Mouse (Mus musculus): ENCODE measurements around the gene Gm27179.
"Not testable (repeated sequence)": the region's sequence is repeated elsewhere in the genome, so short reads cannot be mapped to it uniquely, and the experiment has no call there.

Gm27179 gene

DNA sequence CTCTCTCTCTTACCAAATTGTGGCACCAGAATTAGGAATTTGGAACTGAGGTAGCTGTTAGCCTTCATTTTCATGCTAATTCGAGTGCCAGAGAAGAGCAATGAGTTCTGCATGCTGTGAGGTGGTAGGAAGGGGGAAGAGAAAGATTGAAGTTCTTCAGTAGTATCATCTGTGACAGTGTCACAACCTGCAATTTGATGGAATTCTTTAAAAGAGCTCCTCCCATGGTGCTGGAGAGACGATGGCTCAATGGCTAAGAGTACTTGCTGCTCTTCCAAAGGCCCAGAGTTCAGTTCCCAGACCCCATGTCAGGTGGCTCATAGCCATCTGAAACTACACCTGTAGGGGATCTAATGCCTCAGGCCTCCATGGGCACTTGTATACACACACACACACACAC is at the start of gene Gm27179:
TSS of gene Gm27179 (minus strand) at position 101 of the 400 bp plus-strand sequence.
- DNase-seq (ENCODE audit: low spot score), result not testable (repeated sequence)

DNA sequence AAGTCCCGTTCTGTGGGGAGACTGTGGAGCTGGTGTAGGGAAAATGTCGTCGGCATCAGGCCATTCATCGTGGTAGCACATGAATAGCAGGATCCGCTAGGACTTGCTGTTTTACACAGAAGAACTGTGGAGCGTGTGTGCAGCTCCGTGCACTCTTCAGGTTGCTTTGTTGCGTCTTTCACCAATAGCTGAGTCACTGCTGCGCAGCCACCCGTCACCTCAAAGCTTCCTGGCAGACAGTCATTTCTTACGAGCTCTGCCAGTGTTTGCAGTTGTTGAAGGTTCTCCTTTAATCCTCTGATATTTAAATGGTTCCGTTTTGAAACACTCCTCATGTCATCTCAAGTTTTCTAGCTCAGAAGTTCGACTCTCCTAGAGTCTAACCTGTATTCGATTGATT is 45.2 kb upstream of the Gm27179 start:
- not testable (repeated sequence) for DNase-seq (ENCODE audit: low spot score)

DNA sequence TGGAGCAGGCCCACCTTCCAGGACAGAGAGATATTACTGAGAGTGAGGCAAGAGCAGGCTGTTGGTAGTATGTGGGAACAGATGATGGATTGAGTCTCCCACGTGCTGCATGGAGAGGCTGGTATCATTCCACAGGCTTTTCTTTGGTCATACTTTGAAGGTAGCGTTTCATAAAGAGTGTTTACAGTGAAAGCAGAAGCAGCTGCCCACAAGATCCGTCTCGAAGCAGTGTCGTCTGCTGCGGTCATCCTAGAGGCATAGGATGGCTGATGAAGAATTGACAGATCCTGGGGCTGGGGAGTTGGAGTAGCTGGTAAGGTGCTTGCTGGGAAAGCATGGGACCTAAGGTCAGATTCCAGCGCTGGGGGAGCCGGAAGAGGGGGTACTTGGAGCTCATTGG is 44.5 kb upstream of the Gm27179 start:
- not testable (repeated sequence) for DNase-seq (ENCODE audit: low spot score)

DNA sequence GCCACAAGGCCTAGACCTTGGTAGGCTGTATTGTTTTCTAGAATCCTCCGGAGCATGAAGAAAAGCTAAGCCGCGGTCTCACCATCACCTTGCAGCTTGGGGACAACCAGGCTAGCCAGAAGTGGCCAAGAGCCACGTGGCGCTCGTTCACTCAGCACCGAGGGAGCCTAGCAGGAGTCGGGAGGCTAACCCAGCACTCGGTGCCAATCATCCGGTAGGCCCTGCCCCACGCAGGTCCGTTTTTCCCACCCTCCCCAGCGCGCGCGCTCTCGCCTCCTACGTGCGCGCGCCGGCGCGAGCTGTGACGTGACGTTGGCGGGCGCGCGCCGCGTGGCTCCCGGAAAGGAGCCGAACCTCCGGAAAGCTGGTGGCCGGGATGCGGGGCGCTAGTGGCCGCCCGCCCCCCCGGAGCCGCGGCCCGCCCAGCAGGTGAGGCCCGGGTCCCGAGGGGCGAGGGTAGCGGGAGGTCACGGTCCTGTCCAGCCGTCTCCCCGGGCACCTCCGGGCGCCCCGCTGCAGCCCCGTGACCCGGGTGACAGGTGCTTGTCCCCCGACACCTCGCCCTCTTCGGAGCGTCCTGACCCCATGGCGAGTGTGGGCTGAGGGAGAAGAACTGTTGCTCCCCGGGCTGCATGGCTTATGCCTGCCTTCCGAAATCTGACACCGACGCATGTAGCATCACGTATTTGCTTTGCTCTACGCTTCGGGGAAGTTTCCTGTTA is 42.9 kb upstream of the Gm27179 start, which contains the start of gene Entpd4b:
TSS of gene Entpd4b (plus strand) at position 315 of the 722 bp plus-strand sequence.
- not testable (repeated sequence) for DNase-seq (ENCODE audit: low spot score)

DNA sequence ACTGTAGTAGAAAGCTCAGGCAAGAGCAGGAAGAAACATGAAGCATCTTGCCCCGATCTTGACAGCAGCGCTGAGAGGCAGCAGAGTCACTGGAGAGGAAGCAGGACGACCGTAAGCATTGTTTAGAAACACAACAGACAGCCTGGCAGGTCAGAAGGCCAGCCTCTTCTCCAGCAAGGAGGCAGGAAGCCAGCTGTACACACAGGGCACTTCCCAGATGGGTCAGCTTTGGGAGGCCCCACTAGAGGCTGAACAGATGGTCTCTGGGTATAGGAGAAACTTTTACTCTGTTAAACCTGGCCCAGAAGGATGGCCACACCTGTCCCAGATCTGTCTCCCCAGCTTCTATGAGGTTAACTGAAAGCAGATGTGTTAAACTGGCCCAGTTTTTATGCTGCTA is 35.0 kb upstream of the Gm27179 start:
- DNase-seq (ENCODE audit: low spot score), result not testable (repeated sequence)

DNA sequence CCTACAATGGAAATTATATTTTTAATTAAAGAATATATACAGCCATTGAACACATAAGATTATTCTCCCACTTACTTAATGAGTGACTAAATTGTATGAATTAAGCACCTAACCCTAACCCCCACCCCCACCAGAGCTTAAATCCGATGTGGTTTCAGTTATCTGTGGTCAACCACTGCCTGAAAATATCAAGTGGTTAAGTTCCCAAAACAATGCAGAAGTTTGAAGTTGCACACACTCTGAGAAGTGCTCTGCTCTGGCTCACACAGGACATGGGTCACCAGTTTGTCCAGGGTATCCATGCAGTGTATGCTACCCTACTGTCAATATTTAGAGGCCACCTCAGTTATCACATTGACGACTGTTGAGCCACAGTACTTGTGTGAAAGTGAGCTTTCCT is 32.7 kb upstream of the Gm27179 start:
- DNase-seq (ENCODE audit: low spot score), result not testable (repeated sequence)

DNA sequence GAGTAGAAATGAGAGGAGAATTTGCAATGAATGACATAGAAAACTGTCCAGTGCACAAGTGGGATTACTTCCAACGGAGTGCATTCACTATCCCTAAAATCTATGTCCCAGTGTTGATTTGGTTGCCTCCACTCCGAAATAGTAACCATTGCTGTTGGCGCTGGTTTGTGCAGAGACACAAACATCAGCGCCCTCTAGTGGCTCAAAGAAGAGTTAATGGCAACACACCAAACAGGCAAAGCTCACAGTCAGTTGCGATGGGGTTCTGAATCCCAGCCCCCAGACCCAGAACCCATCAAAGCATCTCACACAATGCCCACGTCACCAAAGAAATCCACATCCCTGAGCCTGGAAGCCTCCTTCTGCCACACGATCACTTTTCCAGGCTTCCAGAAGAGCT is 31.7 kb upstream of the Gm27179 start:
- not testable (repeated sequence) for DNase-seq (ENCODE audit: low spot score)

DNA sequence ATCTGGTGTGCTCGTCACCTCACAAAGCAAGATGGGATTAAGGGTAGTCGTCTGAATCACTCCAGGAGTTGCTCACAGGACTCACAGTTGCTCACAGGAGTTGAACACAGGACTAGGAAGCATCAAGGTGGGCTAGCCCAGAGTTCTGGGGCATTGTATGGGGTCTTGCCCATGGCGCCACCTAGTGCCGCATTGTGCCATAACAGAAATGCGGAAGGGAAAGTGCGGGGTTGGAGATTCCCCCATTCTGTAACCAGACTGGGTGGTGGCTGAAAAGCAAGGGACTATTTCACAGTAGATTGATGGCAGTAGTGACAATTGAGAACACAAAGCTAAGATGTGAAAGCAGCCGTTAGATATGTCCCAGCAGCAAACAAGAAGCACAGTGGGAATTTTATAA is 30.3 kb upstream of the Gm27179 start:
- not testable (repeated sequence) for DNase-seq (ENCODE audit: low spot score)

DNA sequence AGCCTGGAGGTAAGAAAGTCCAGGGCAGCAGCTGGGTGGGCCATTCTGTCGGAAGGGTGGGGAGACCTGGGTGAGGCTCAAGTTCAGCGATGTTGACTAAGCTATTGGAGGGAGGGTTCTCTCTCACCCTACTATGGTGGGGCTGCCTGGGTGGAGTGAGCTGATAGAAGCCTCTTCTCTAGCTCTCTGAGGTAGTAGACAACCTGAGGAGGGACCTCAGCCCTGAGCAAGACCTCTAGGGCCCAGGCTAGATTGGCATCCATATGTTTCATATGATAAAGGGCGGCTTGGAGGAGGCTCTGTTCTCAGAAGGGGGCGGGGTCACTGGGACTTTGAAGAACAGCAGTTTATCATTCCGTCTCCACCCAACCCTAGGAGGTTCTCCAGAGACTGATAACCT is 27.8 kb upstream of the Gm27179 start:
- DNase-seq (ENCODE audit: low spot score), result not testable (repeated sequence)

DNA sequence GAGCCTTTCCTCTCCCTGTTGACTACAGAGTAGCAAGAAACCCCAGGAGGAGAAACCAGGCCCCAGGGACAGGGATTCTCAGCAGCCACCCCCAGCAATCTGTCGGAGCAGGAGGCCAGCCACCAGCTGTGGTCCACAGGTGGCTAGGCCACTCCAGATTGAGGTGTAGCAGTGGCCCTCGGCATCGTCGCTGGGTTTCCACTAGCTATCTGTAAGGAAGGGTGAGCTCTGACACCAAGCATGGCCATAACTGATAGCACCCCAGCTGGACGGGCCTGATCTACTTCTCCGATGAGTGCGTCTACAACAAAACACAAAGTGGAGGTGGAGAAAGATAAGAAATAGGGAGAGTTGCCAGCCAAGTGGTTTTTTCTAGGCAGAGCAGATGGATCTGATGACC is 24.2 kb upstream of the Gm27179 start:
- not testable (repeated sequence) for DNase-seq (ENCODE audit: low spot score)

DNA sequence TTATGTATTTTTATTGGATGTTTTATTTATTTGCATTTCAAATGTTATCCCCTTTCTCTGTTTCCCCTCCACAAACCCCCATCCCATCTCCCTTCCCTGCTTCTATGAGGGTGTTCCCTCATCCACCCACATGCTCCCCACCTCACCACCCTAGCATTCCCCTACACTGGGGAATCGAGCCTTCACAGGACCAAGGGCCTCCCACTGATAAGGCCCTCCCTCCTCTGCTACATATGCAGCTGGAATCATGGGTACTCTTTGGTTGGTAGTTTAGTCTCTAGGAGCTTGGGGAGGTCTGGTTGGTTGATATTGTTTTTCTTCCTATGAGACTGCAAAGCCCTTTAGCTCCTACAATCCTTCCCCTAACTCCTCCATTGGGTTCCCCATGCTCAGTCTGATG is 13.9 kb upstream of the Gm27179 start:
- DNase-seq (ENCODE audit: low spot score), result not testable (repeated sequence)

DNA sequence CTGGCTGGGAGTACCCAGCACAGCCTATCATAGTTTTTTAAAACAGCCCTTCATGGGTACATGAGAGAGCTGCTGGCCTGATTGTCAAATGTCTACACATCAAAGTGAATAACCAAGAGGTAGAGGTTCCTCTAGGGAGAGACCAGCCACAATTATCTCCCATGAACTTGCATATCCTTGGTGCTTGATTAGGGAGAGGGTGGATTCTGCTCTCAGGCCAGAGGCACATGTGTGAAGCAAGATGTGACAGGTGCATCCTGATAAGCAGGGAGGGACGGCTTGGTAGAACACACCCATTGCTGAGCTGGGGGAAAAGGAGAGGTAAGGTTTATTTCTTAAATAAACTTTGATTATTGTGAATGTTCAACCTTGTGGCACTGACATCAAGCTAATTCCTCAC is 10.7 kb upstream of the Gm27179 start:
- not testable (repeated sequence) for DNase-seq (ENCODE audit: low spot score)

DNA sequence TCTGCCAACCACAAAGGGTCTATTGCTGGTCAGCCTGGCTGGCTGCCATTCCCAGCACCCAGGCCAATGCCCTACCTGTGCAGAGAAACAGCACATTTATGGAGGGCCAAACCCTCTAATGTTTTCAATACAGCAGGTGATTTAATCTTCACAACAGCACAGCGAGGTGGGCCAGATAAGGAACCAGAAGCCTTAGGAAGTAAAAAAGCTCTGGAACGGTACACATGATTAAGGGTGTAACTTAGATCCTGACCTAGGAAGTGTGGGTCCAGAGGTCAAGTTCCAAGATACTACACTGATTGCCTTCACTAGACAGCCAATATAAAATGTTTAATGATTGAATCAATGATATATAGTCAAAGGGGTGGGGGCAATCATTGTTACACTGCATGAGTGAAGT is 8.5 kb upstream of the Gm27179 start:
- DNase-seq (ENCODE audit: low spot score), result not testable (repeated sequence)

DNA sequence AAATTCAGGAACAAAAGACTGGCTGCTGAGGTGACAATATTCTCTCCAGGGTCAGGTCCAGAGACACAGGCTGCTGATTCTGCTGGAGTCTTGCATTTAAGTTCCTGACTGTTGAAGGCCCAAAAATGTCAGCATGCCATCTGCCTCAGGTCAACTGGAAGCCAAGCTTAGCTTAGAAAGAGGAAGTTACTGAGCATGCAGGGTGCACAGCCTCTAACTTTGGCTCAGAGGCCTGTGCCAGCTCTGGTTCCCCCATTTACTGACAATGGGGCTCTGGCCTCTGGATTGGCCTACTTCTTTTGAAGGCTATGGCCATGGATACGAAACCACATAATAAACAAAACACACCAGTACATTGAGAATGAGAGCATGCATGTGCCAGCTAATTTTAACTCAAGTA is 5.3 kb downstream of the Gm27179 start:
- not testable (repeated sequence) for DNase-seq (ENCODE audit: low spot score)

DNA sequence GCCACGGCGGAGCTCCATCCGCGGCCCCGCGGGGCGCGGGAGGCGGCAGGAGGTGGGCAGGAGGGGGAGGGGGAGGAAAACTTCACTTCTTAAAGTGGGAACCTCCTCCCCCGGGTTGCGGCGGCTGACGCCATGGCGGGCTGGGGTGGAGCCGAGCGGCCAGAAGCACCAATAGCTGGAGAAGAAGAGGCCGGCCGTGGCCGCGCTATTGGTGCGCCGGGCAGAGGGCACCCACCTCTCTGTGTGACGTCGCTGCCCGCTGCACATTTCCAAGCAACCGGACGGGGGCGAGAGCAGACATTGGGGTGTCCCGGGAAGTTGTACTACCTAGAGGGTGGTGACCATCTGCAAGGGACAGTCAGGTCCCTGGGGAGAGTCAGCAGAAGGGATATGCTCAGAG is 9.2 kb downstream of the Gm27179 start, which contains the start of gene Gm16867:
TSS of gene Gm16867 (minus strand) at position 189 of the 400 bp plus-strand sequence.
- not testable (repeated sequence) for DNase-seq (ENCODE audit: low spot score)

DNA sequence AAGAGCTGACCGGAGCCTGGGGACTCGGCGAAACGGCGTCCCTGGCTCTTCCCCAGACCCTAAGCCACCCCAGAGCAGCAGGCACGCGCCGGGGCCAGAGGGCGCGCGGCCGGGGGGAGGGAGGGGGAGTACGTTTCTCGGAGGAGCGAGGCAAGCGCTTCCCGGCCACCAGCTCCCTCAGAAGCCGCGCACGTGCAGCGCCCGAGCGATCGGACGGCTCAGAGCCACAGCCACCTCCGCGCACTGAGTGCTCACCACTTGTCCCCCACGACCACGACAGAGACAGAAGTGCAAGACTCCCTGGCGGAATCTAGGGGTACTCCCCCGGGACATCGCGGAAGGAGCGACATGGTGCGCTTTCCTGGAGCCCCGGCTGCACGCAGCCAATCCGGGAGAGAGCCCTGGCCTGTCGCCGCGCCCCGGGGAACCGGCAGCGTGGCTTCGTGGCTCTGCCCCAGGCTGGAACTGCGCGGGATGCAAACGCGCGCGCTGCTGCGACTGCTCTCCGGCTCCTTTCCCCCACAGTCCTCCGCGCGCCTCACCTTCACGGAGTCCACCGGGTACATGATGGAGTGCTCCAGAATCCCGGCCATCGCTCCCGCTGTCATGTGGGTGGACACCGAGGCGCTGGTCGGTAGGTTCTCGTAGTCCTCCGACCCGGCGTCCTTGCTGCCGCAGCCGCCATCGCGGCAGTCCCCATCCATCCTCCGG is 9.8 kb downstream of the Gm27179 start:
- not testable (repeated sequence) for DNase-seq (ENCODE audit: low spot score)

DNA sequence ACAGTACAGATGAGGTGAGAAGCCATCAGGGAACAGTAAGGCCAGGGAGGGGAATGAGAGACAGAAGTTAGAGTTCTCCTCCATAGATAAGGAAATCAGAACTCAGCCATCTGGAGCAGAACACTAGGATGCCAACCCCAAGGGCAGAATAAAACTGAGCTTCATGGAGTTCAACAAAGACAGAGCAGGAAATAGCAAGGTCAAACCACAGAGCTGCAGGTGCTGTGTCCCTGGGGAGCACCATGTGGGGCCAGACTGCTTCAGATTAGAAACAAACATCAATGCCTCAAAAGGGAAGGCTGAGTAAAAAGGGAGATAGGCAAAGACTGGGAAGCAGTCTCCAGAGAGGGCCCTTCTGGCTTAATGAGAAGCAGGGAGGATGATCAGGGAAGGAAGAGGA is 16.1 kb downstream of the Gm27179 start:
- DNase-seq (ENCODE audit: low spot score), result not testable (repeated sequence)

DNA sequence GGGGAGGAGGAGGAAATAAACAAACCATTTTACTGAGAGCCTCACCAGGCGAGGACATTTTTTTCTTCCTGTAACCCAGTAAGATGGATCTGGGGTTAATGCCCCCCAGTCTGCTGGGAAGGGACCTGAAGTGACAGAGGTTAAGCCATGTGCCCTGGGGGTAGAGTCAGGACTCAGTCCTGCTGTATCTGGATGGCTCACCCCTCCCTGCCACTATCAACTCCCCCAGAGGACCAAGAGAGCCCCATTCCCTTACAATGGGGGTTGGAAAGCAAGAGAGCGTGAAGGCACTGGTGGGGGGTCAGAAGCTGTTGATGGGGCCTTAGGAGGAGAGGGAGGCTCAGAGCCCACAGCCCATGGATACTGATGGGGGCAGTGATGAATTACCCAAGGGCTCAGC is 17.4 kb downstream of the Gm27179 start:
- not testable (repeated sequence) for DNase-seq (ENCODE audit: low spot score)

DNA sequence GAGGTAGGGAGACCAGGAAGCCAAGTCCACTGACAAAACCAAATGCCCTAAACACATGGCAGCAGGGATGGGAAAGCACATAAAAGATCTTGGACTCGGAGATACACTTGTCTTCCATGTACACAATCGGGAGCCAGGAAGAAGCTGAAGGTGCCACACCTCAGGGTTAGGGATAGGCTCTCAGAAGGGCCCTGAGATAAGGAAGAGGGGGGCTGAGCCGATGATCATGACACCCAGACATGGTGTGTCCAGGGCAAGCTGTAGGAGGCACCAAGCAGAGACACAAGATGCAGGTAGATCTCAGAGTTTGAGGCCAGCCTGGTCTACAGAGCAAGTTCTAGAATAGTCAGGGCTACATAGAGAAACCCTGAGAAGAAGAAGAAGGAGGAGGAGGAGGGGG is 17.8 kb downstream of the Gm27179 start:
- not testable (repeated sequence) for DNase-seq (ENCODE audit: low spot score)

DNA sequence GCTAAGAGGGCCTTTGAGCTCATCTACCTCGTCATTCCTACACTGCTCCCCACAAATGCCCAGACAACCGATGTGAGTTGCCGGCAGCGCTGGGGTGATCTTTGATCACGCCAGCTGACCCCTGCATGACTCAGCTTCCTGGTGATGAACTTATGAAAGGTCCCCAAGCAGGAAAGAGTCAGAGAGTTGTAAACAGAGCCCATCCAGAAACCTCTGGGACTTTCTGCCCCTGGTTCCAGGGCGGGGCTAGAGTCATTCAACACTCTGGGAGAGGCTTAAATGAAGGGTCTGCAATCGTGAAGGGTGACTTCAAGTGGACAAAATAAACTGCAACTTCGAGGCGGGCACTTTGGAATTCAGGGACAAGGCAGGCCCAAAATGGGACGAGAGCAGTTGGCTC is 24.3 kb downstream of the Gm27179 start:
- not testable (repeated sequence) for DNase-seq (ENCODE audit: low spot score)

DNA sequence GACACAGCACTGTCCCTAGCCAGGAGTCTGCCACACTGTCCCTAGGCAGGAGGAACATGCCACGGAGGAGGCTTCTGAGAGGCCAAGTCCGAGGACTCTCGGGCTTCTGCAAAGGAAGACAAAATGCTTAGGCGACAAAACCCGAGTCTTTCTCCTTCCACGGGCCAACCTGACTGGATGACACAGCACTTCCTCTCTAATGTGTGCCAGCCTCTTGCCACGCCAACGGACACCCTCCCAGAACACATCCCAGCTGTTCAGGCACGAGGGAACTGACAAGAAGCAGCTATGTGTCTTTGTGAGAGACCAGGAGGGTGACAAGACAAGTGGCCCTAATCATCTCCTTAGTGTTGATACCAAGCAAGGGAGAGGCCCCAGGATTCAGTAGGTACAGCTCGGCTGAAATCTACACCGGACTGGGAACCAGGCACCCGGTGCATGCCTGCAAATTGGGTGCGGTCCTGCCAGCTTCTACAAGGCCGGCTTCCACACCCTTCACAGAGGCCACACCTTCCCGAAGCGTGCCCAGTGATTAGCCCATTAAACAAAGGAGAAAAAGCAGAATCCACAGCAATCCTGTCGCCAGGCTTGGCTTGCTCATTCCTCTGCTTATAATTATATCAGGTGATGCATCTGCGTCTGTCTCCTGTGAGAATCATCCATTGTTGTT is 26.7 kb downstream of the Gm27179 start:
- not testable (repeated sequence) for DNase-seq (ENCODE audit: low spot score)

DNA sequence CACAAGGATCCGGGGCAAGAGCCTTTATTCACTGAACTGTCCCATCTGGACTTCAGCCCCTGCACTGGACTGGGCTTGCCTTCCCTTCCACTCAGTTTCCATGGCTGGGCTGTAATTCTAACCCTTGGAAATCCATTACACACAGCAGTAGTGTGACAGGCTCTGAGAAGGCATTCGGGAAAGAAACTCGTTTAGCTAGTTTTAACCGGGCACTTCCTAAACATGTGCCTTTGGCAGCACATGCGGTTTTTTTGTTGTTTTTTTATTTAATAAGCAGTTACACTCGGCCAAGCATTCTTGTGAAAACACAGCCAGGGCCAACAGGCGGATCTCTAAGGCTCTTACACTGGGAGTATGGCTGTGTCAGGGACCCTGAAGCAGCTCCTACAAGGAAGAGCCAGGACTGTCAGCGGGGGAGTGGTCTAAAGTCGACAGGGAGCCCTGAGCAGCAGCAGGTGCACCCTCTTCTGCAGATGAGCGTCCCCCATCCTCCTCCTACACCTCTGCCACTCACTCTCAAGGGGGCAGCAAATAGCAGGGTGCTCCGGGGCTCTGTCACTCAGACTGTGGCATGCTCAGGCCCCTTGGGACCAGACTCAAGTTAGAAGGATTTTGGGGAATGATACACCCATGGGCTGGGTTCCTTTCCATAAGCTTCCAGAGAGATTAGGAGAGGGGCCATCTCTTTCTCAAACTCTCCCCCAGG is 38.3 kb downstream of the Gm27179 start:
- DNase-seq (ENCODE audit: low spot score), result not testable (repeated sequence)

All from retina, embryonic 14.5 days (tissue).